Comparison of ENCODE assay signal across 9 mouse cellular contexts in the genomic region with DNA sequence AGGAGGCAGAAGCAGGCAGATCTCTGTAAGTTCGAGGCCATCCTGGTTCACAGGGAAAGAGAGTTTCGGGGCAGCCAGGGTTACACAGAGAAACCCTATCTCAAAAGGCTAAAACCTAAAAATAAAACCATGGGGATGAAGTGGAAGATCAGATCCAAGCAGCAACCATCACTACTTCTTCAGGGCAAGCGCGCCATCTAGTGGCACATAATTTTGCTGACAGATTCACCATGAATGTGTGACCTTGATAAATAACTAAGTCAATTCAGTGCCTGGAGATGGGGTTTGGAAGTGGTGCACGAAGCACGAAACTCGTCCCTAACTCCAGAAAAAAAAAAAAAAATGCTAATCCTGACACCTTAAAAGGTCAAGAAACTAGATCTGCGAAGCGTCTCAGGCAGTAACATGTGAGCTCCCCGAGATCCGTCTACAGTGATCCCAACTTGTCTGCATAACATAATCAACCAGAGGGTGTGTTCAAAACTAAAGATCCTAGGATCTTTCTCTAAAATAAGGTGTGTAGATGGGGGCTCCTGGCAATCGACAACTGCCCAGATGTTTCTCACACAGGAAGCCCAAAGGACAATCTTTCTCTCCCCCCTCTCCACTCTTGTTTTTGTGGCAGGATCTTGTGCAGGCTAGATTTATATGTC. TPM values are rescaled to one million over a fixed set of nuclear protein-coding genes. Genes with fewer than 3 reads are reported as not detected.
DNase-seq lines count a peak whose midpoint lies in the region; ATAC-seq and TF ChIP-seq lines count a peak whose summit lies in the region.
"Had no signal": no experiment of that assay in that cellular context is flagged by ENCODE, and none has a peak within 500 bp of the region (broad histone marks: within the 10 kb centered on the region; RNA-seq: fewer than 3 reads in every experiment).

No protein-coding gene starts in this region.

- WGBS in forebrain, embryonic 10.5 days = 43% methylated on average over 12 of the region's 12 CpGs
- WGBS in forebrain, embryonic 12.5 days = 38% methylated on average over 12 of the region's 12 CpGs
- WGBS in hindbrain, postnatal 0 days = 40% methylated on average over 12 of the region's 12 CpGs
- WGBS in midbrain, embryonic 13.5 days = 41% methylated on average over 12 of the region's 12 CpGs

- H3K27me3 ChIP-seq in forebrain, embryonic 10.5 days (ENCODE audit: poor library complexity, severe bottlenecking) = no peaks in the 10 kb centered on the region
- no peaks in the 10 kb centered on the region for H3K27me3 ChIP-seq in forebrain, embryonic 12.5 days
- no peaks in the 10 kb centered on the region for H3K27me3 ChIP-seq in hindbrain, postnatal 0 days (ENCODE audit: insufficient read depth, low read length)
- H3K27me3 ChIP-seq in midbrain, embryonic 13.5 days = no peaks in the 10 kb centered on the region

- H3K4me1 ChIP-seq in forebrain, embryonic 10.5 days = no peaks in the 10 kb centered on the region
- H3K4me1 ChIP-seq in forebrain, embryonic 12.5 days = no peaks in the 10 kb centered on the region
- H3K4me1 ChIP-seq in hindbrain, postnatal 0 days (ENCODE audit: insufficient read depth, low read length) = no peaks in the 10 kb centered on the region
- peaks cover 5% of the 10 kb centered on the region; the same call in 1 of the 2 replicates for H3K4me1 ChIP-seq in midbrain, embryonic 13.5 days (replicated peaks)

- no peaks in the 10 kb centered on the region for H3K9me3 ChIP-seq in forebrain, embryonic 10.5 days
- H3K9me3 ChIP-seq in forebrain, embryonic 12.5 days = no peaks in the 10 kb centered on the region
- no peaks in the 10 kb centered on the region for H3K9me3 ChIP-seq in hindbrain, postnatal 0 days (ENCODE audit: low read length)
- H3K9me3 ChIP-seq in midbrain, embryonic 13.5 days = no peaks in the 10 kb centered on the region

- TF ChIP-seq CTCF in hindbrain, postnatal 0 days (IDR thresholded peaks at IDR 0.05; ENCODE audit: low read depth) = peak; percentile 87

- H3K36me3 ChIP-seq in forebrain, embryonic 10.5 days (replicated peaks) = no peaks in the 10 kb centered on the region
- H3K36me3 ChIP-seq in forebrain, embryonic 12.5 days (replicated peaks) = no peaks in the 10 kb centered on the region
- H3K36me3 ChIP-seq in hindbrain, postnatal 0 days (ENCODE audit: insufficient read depth, low read length) = no peaks in the 10 kb centered on the region
- 0 out of 2 replicates have a peak, but pooled peaks cover 9% of the 10 kb centered on the region for H3K36me3 ChIP-seq in midbrain, embryonic 13.5 days

- H3K4me3 ChIP-seq in forebrain, embryonic 10.5 days = no peak overlapping the region
- H3K4me3 ChIP-seq in forebrain, embryonic 12.5 days (replicated peaks) = no peak overlapping the region
- no peak overlapping the region for H3K4me3 ChIP-seq in hindbrain, postnatal 0 days (ENCODE audit: low read length)
- H3K4me3 ChIP-seq in midbrain, embryonic 13.5 days (replicated peaks) = no peak overlapping the region
- H3K4me3 ChIP-seq: myocyte had no signal

- no peak overlapping the region for H3K9ac ChIP-seq in forebrain, embryonic 12.5 days
- no peak overlapping the region for H3K9ac ChIP-seq in hindbrain, postnatal 0 days (replicated peaks; ENCODE audit: low read length)
- no peak overlapping the region for H3K9ac ChIP-seq in midbrain, embryonic 13.5 days (replicated peaks)

- no peak for ATAC-seq in forebrain, embryonic 12.5 days (ENCODE audit: low FRiP score)
- peak; percentile 79 for ATAC-seq in frontal cortex, adult (ENCODE audit: low TSS enrichment)
- peak; percentile 68 for ATAC-seq in hindbrain, postnatal 0 days
- ATAC-seq in midbrain, embryonic 13.5 days = peak; percentile 45; the same call in 1 of the 2 replicates

- H3K4me2 ChIP-seq in forebrain, embryonic 12.5 days = no peak overlapping the region
- H3K4me2 ChIP-seq in hindbrain, postnatal 0 days (ENCODE audit: low read depth, low read length) = no peak overlapping the region
- H3K4me2 ChIP-seq in midbrain, embryonic 13.5 days (replicated peaks) = no peak overlapping the region

- H3K27ac ChIP-seq in forebrain, embryonic 10.5 days = no peak overlapping the region
- H3K27ac ChIP-seq in forebrain, embryonic 12.5 days = no peak overlapping the region
- no peak overlapping the region for H3K27ac ChIP-seq in hindbrain, postnatal 0 days
- no peak overlapping the region for H3K27ac ChIP-seq in midbrain, embryonic 13.5 days

- DNase-seq in forebrain, embryonic 10.5 days (ENCODE audit: extremely low spot score, low spot score) = peak; percentile 66
- peak; percentile 84 to 89 for DNase-seq in cerebellum, adult 18-20 months
- peak; percentile 91 for DNase-seq in hindbrain, postnatal 0 days (ENCODE audit: low spot score)
- peak; percentile 28 to 90 for DNase-seq in left cerebral cortex, adult 9 months (ENCODE audit: low spot score in 2 of 2)
- DNase-seq in spleen, postnatal 10 days (ENCODE audit: low spot score in 2 of 2) = peak; percentile 73 to 86

RNA-seq across cellular contexts. Expression of gene Osbpl9, which starts 36.4 kb away (rescaled TPM):
- polyA plus RNA-seq in forebrain, embryonic 10.5 days (2016; fragmentation: Nextera tagmentation; extraction: Ambion mirVana) = 53.1 and 59.6 TPM in 2 replicates
- 74.6 and 74.8 TPM in 2 replicates for polyA plus RNA-seq in forebrain, embryonic 12.5 days (2016; fragmentation: Nextera tagmentation; extraction: Ambion mirVana)
- 59.3 and 65.3 TPM in 2 replicates for total RNA-seq in hindbrain, postnatal 0 days (2014; rRNA removed)
- polyA plus RNA-seq in hindbrain, postnatal 0 days (2015; fragmentation: Nextera tagmentation; extraction: Ambion mirVana) = 59.0 and 64.3 TPM in 2 replicates
- 80.0 and 83.8 TPM in 2 replicates for polyA plus RNA-seq in midbrain, embryonic 13.5 days (2015; fragmentation: Nextera tagmentation; extraction: Ambion mirVana)
